Mouse (Mus musculus) kidney, adult 8-10 months (tissue): ENCODE measurements around the gene Ret.

Experiments used
- DNase-seq, 2 experiments: peaks; one replicate each; pipeline ENCODE4 v3.0.0; 2022

The Ret gene

GRCm38 (mm10) chr6:118197440-118197975 is at the start of gene Ret:
Gene Ret (minus strand): TSS chr6:118197718.
- DNase-seq, result no peak

GRCm38 (mm10) chr6:118247161-118247560 is 49.6 kb upstream of the Ret start:
- DNase-seq, result no peak

GRCm38 (mm10) chr6:118244106-118244505 is 46.6 kb upstream of the Ret start:
- DNase-seq, result no peak

GRCm38 (mm10) chr6:118242941-118243340 is 45.4 kb upstream of the Ret start:
- DNase-seq, result no peak

- DNase-seq, result no peak
Observed at GRCm38 (mm10) chr6:118226072-118226471, 28.6 kb upstream of the Ret start.

GRCm38 (mm10) chr6:118222471-118222870 is 25.0 kb upstream of the Ret start:
- DNase-seq, result no peak

- DNase-seq, result no peak
Observed at GRCm38 (mm10) chr6:118215676-118216075, 18.2 kb upstream of the Ret start.

- no peak for DNase-seq
Observed at GRCm38 (mm10) chr6:118208326-118208725, 10.8 kb upstream of the Ret start.

GRCm38 (mm10) chr6:118206386-118206785 is 8.9 kb upstream of the Ret start:
- DNase-seq, result no peak

GRCm38 (mm10) chr6:118205176-118205890 is 7.8 kb upstream of the Ret start:
- no peak for DNase-seq

- DNase-seq, result no peak
Observed at GRCm38 (mm10) chr6:118204112-118204511, 6.6 kb upstream of the Ret start.

- DNase-seq, result no peak
Observed at GRCm38 (mm10) chr6:118196751-118197439, 623 bp downstream of the Ret start.

- DNase-seq, result peak in 1 of 2 experiments; percentile 8
Observed at GRCm38 (mm10) chr6:118195108-118195507, 2.4 kb downstream of the Ret start.

GRCm38 (mm10) chr6:118192882-118193281 is 4.6 kb downstream of the Ret start:
- DNase-seq, result no peak

- DNase-seq, result no peak
Observed at GRCm38 (mm10) chr6:118192199-118192598, 5.3 kb downstream of the Ret start.

GRCm38 (mm10) chr6:118189764-118190163 is 7.8 kb downstream of the Ret start:
- DNase-seq, result no peak

- no peak for DNase-seq
Observed at GRCm38 (mm10) chr6:118188599-118188998, 8.9 kb downstream of the Ret start.

- no peak for DNase-seq
Observed at GRCm38 (mm10) chr6:118187285-118187641, 10.3 kb downstream of the Ret start.

GRCm38 (mm10) chr6:118186620-118187284 is 10.8 kb downstream of the Ret start:
- no peak for DNase-seq

GRCm38 (mm10) chr6:118184126-118184525 is 13.4 kb downstream of the Ret start:
- DNase-seq, result no peak

- DNase-seq, result no peak
Observed at GRCm38 (mm10) chr6:118180085-118180423, 17.5 kb downstream of the Ret start.

GRCm38 (mm10) chr6:118179316-118180084 is 18.0 kb downstream of the Ret start:
- peak; percentile 47 to 70 for DNase-seq

- DNase-seq, result no peak
Observed at GRCm38 (mm10) chr6:118173975-118174328, 23.6 kb downstream of the Ret start.
